Mouse (Mus musculus): ENCODE measurements around the gene Olfr394. TPM values are rescaled to one million over a fixed set of nuclear protein-coding genes. Genes with fewer than 3 reads are reported as not detected.
"Not testable (repeated sequence)": the region's sequence is repeated elsewhere in the genome, so short reads cannot be mapped to it uniquely, and the experiment has no call there.

Gene Olfr394
- polyA plus RNA-seq (2015; fragmentation: Nextera tagmentation; extraction: Ambion mirVana) = not detected in 2 replicates

- 63% methylated on average over 1 of the region's 1 CpGs for WGBS (ENCODE audit: insufficient replicate concordance)
- ATAC-seq (ENCODE audit: insufficient read depth) = no peak
- H3K36me3 ChIP-seq (replicated peaks) = no peaks in the 10 kb centered on the region
Measured at GRCm38 (mm10) chr11:73890671-73891070, at the start of gene Olfr394. Gene Olfr394 (minus strand): TSS chr11:73890771.

DNA sequence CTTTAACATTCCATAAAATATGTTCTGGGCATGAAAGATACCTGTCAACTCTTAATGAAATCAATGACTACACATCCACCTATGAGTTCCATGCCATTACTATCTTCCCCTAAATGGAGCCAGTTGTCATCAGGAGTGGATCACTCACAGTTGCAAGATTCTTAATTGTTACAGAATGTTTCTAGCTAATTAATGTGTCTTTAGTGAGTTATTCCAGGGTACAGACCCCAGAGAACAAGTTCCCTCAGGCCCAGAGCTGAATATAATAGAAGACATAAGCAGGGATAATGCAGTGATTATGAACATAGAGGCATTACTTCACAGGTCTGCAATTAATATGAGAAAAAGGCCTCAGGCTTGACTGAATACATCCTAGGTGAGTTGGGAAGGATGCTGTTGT lies 45.8 kb upstream of the Olfr394 start, which contains the start of gene Olfr23:
TSS of gene Olfr23 (plus strand) at position 301 of the 400 bp plus-strand sequence.
- no peaks in the 10 kb centered on the region for H3K4me1 ChIP-seq (replicated peaks)
- no peaks in the 10 kb centered on the region for H3K36me3 ChIP-seq (replicated peaks)

More at GRCm38 (mm10) chr11:73890671-73891070, at the start of gene Olfr394:
- no peaks in the 10 kb centered on the region for H3K9me3 ChIP-seq (replicated peaks)
- H3K4me3 ChIP-seq (replicated peaks) = no peak within 1 kb of the TSS
- no peak within 1 kb of the TSS for H3K4me2 ChIP-seq
- H3K9ac ChIP-seq = no peak within 1 kb of the TSS
- no peak within 1 kb of the TSS for H3K27ac ChIP-seq (replicated peaks)
- H3K4me1 ChIP-seq (replicated peaks) = no peaks in the 10 kb centered on the region
- H3K27me3 ChIP-seq = no peaks in the 10 kb centered on the region

GRCm38 (mm10) chr11:73909199-73909598 lies 18.6 kb upstream of the Olfr394 start, which contains the start of gene Olfr395:
Gene Olfr395 (minus strand): TSS chr11:73909299.
- not testable (repeated sequence) for H3K36me3 ChIP-seq (replicated peaks); H3K9ac ChIP-seq; H3K27ac ChIP-seq (replicated peaks); H3K4me3 ChIP-seq (replicated peaks); ATAC-seq (ENCODE audit: insufficient read depth); H3K4me1 ChIP-seq (replicated peaks); H3K9me3 ChIP-seq (replicated peaks); H3K4me2 ChIP-seq; H3K27me3 ChIP-seq
- WGBS (ENCODE audit: insufficient replicate concordance) = 50% methylated on average over 4 of the region's 4 CpGs

More for the DNA sequence above, 45.8 kb upstream of the Olfr394 start, which contains the start of gene Olfr23:
- H3K9me3 ChIP-seq (replicated peaks) = no peaks in the 10 kb centered on the region
- no peak within 1 kb of the TSS for H3K27ac ChIP-seq (replicated peaks)
- H3K27me3 ChIP-seq = no peaks in the 10 kb centered on the region
- H3K9ac ChIP-seq = no peak within 1 kb of the TSS
- ATAC-seq (ENCODE audit: insufficient read depth) = no peak
- H3K4me2 ChIP-seq = no peak within 1 kb of the TSS
- H3K4me3 ChIP-seq (replicated peaks) = no peak within 1 kb of the TSS

DNA sequence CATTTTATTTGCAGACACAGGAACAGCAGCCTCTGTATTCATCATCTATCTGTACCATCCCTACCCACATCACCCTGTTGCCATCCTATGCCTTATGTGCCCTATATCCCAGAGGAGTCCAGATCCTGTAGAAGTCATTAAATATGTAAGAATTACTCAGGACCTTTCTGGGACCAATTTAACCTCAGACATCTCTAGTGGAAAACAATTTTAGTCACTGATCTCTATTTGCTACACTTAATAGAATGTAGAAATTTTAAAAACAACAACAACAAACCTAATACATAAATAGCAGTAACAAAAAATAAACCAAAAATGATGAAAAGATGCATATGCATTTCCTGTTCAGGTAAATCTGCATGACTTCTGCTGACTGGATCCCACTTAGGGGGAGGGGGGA lies 39.2 kb downstream of the Olfr394 start, which contains the start of gene Olfr393:
TSS of gene Olfr393 (minus strand) at position 101 of the 400 bp plus-strand sequence.
- H3K4me3 ChIP-seq (replicated peaks) = no peak within 1 kb of the TSS
- no peak within 1 kb of the TSS for H3K27ac ChIP-seq (replicated peaks)
- ATAC-seq (ENCODE audit: insufficient read depth) = no peak
- no peak within 1 kb of the TSS for H3K4me2 ChIP-seq
- no peaks in the 10 kb centered on the region for H3K27me3 ChIP-seq
- no peaks in the 10 kb centered on the region for H3K9me3 ChIP-seq (replicated peaks)
- no peaks in the 10 kb centered on the region for H3K4me1 ChIP-seq (replicated peaks)
- no peak within 1 kb of the TSS for H3K9ac ChIP-seq
- no peaks in the 10 kb centered on the region for H3K36me3 ChIP-seq (replicated peaks)

Other genes starting within 250 kb of the Olfr394 start
- gene Zfp735, start 202.0 kb downstream of the Olfr394 start, polyA plus RNA-seq (2015; fragmentation: Nextera tagmentation; extraction: Ambion mirVana) = not detected in 2 replicates
- gene Olfr389, start 110.1 kb downstream of the Olfr394 start, polyA plus RNA-seq (2015; fragmentation: Nextera tagmentation; extraction: Ambion mirVana) = not detected in 2 replicates
- not detected in 2 replicates for gene Olfr390, start 107.8 kb downstream of the Olfr394 start, polyA plus RNA-seq (2015; fragmentation: Nextera tagmentation; extraction: Ambion mirVana)
- not detected in 2 replicates for gene Olfr391-ps, start 87.7 kb downstream of the Olfr394 start, polyA plus RNA-seq (2015; fragmentation: Nextera tagmentation; extraction: Ambion mirVana)
- gene Olfr392, start 73.7 kb downstream of the Olfr394 start, polyA plus RNA-seq (2015; fragmentation: Nextera tagmentation; extraction: Ambion mirVana) = not detected in 2 replicates
- gene Olfr393, start 39.3 kb downstream of the Olfr394 start, polyA plus RNA-seq (2015; fragmentation: Nextera tagmentation; extraction: Ambion mirVana) = not detected in 2 replicates
- gene Olfr395, start 18.5 kb upstream of the Olfr394 start, polyA plus RNA-seq (2015; fragmentation: Nextera tagmentation; extraction: Ambion mirVana) = not detected in 2 replicates
- gene Olfr23, start 45.9 kb upstream of the Olfr394 start, polyA plus RNA-seq (2015; fragmentation: Nextera tagmentation; extraction: Ambion mirVana) = not detected in 2 replicates
- not detected in 2 replicates for gene Olfr397, start 70.0 kb upstream of the Olfr394 start, polyA plus RNA-seq (2015; fragmentation: Nextera tagmentation; extraction: Ambion mirVana)
- not detected in 2 replicates for gene Olfr398, start 99.6 kb upstream of the Olfr394 start, polyA plus RNA-seq (2015; fragmentation: Nextera tagmentation; extraction: Ambion mirVana)
- not detected in 2 replicates for gene Olfr139, start 165.8 kb upstream of the Olfr394 start, polyA plus RNA-seq (2015; fragmentation: Nextera tagmentation; extraction: Ambion mirVana)
- gene Olfr399, start 165.8 kb upstream of the Olfr394 start, polyA plus RNA-seq (2015; fragmentation: Nextera tagmentation; extraction: Ambion mirVana) = not detected in 2 replicates
- not detected in 2 replicates for gene Zfp616, start 179.2 kb upstream of the Olfr394 start, polyA plus RNA-seq (2015; fragmentation: Nextera tagmentation; extraction: Ambion mirVana)
- not detected in 2 replicates for gene Olfr401, start 222.9 kb upstream of the Olfr394 start, polyA plus RNA-seq (2015; fragmentation: Nextera tagmentation; extraction: Ambion mirVana)

Data from liver, embryonic 15.5 days (tissue).